Mouse (Mus musculus) hindbrain, embryonic 12.5 days (tissue): Measurements from ENCODE around the gene Pms2. TPM values are rescaled to one million over a fixed set of nuclear protein-coding genes. Genes with fewer than 3 reads are reported as not detected.
A peak's percentile ranks its signal among the peaks of the same experiment; 100 is the strongest.

Experiments
- ATAC-seq: fragments of 200-750 bp; cut with Nextera tagmentation; 2 replicates; pipeline ENCODE4 v1.8.0; 2017; ENCODE audit warnings: moderate TSS enrichment; ENCODE audit not compliant: low FRiP score
- H3K27ac ChIP-seq: fragments of 300-500 bp; sonication (generic); 2 replicates; pipeline ENCODE4 v1.5.1; 2016; ENCODE audit warnings: mild to moderate bottlenecking
- H3K27me3 ChIP-seq: fragments of 300-500 bp; sonication (generic); 2 replicates; pipeline ENCODE4 v1.6.1; 2016; ENCODE audit warnings: mild to moderate bottlenecking
- H3K36me3 ChIP-seq: fragments of 300-500 bp; sonication (generic); 2 replicates; pipeline ENCODE4 v1.6.1; 2016; ENCODE audit warnings: mild to moderate bottlenecking
- H3K4me1 ChIP-seq: fragments of 300-500 bp; sonication (generic); 2 replicates; pipeline ENCODE4 v1.6.1; 2016
- H3K4me2 ChIP-seq: fragments of 300-500 bp; sonication (generic); replicated peaks from 2 replicates; pipeline ENCODE4 v1.6.1; 2016; ENCODE audit warnings: mild to moderate bottlenecking
- H3K4me3 ChIP-seq: fragments of 300-500 bp; sonication (generic); 2 replicates; pipeline ENCODE4 v1.5.1; 2016; ENCODE audit warnings: mild to moderate bottlenecking
- H3K9ac ChIP-seq: fragments of 300-500 bp; sonication (generic); 2 replicates; pipeline ENCODE4 v1.6.1; 2016; ENCODE audit warnings: mild to moderate bottlenecking, moderate library complexity
- H3K9me3 ChIP-seq: fragments of 300-500 bp; sonication (generic); replicated peaks from 2 replicates; pipeline ENCODE4 v1.6.1; 2016; ENCODE audit warnings: mild to moderate bottlenecking
- WGBS: fragments of 180-500 bp; shearing (Covaris S2); methylation state at CpG from one replicate; pipeline ENCODE4 v1.1.7; 2016; 5-methylcytosine and 5-hydroxymethylcytosine counted together
- polyA plus RNA-seq: library from polyadenylated mRNA; unstranded; fragments of >200 nt; fragmentation: Nextera tagmentation; extraction: Ambion mirVana; gene quantifications from 2 replicates; pipeline ENCODE4 v1.2.1, GENCODE M21; 2016

The Pms2 gene
- polyA plus RNA-seq, 1 experiment from 2014 or later = 30.2 TPM

GRCm38 (mm10) chr5:143908926-143909325 lies 838 bp upstream of the Pms2 start:
- WGBS = 3% methylated on average over 9 of the region's 9 CpGs
- H3K4me2 ChIP-seq = peak overlapping the region; percentile 80
- H3K9me3 ChIP-seq = no peaks in the 10 kb centered on the region
- peak overlapping the region; percentile 68 for H3K4me3 ChIP-seq
- no peaks in the 10 kb centered on the region for H3K27me3 ChIP-seq
- H3K9ac ChIP-seq = peak overlapping the region; percentile 64
- H3K36me3 ChIP-seq = peaks cover 37% of the 10 kb centered on the region
- H3K27ac ChIP-seq = peak overlapping the region; percentile 77
- peaks cover 26% of the 10 kb centered on the region for H3K4me1 ChIP-seq
- no peak for ATAC-seq

- ATAC-seq = no peak
- 92% methylated on average over 9 of the region's 9 CpGs for WGBS
- H3K4me3 ChIP-seq = no peak overlapping the region
- H3K9me3 ChIP-seq = no peaks in the 10 kb centered on the region
- H3K27ac ChIP-seq = no peak overlapping the region
- H3K36me3 ChIP-seq = peaks cover 55% of the 10 kb centered on the region
- H3K4me1 ChIP-seq = no peaks in the 10 kb centered on the region
- no peak overlapping the region for H3K9ac ChIP-seq
- H3K4me2 ChIP-seq = no peak overlapping the region
- no peaks in the 10 kb centered on the region for H3K27me3 ChIP-seq
Measured at GRCm38 (mm10) chr5:143916221-143916620, 6.5 kb downstream of the Pms2 start.

GRCm38 (mm10) chr5:143917418-143917817 lies 7.7 kb downstream of the Pms2 start:
- Histone ChIP-seq H3K9ac (no peak overlapping the region), H3K36me3 (peaks cover 61% of the 10 kb centered on the region), H3K4me2 (no peak overlapping the region), H3K27ac (no peak overlapping the region), H3K4me3 (no peak overlapping the region), H3K9me3 (no peaks in the 10 kb centered on the region), H3K4me1 (no peaks in the 10 kb centered on the region), H3K27me3 (no peaks in the 10 kb centered on the region)
- WGBS = 54% methylated on average over 5 of the region's 5 CpGs
- no peak for ATAC-seq

GRCm38 (mm10) chr5:143918120-143918519 lies 8.4 kb downstream of the Pms2 start:
- Histone ChIP-seq H3K36me3 (peaks cover 63% of the 10 kb centered on the region), H3K4me1 (no peaks in the 10 kb centered on the region), H3K4me2 (no peak overlapping the region), H3K9ac (no peak overlapping the region), H3K27me3 (no peaks in the 10 kb centered on the region), H3K9me3 (no peaks in the 10 kb centered on the region), H3K4me3 (no peak overlapping the region), H3K27ac (no peak overlapping the region)
- ATAC-seq = no peak
- 93% methylated on average over 3 of the region's 3 CpGs for WGBS

- 85% methylated on average over 6 of the region's 6 CpGs for WGBS
- Histone ChIP-seq H3K9ac (no peak overlapping the region), H3K36me3 (peaks cover 76% of the 10 kb centered on the region), H3K4me2 (no peak overlapping the region), H3K27ac (no peak overlapping the region), H3K4me1 (no peaks in the 10 kb centered on the region), H3K4me3 (no peak overlapping the region), H3K27me3 (no peaks in the 10 kb centered on the region), H3K9me3 (no peaks in the 10 kb centered on the region)
- no peak for ATAC-seq
Measured at GRCm38 (mm10) chr5:143924781-143925452, 15.2 kb downstream of the Pms2 start.

- H3K4me3 ChIP-seq = no peak within 1 kb of the TSS
- H3K9ac ChIP-seq = no peak within 1 kb of the TSS
- H3K9me3 ChIP-seq = no peaks in the 10 kb centered on the region
- H3K4me2 ChIP-seq = no peak within 1 kb of the TSS
- H3K27ac ChIP-seq = no peak within 1 kb of the TSS
- H3K27me3 ChIP-seq = no peaks in the 10 kb centered on the region
- no peak for ATAC-seq
- H3K36me3 ChIP-seq = peaks cover 88% of the 10 kb centered on the region
- WGBS = 95% methylated on average over 8 of the region's 8 CpGs
- H3K4me1 ChIP-seq = no peaks in the 10 kb centered on the region
Measured at GRCm38 (mm10) chr5:143927875-143928274, 18.1 kb downstream of the Pms2 start, which contains the start of gene Gm42421. Gene Gm42421, plus strand, starts transcription at chr5:143928175.

- no peak for ATAC-seq
- Histone ChIP-seq H3K36me3 (peaks cover 76% of the 10 kb centered on the region), H3K27me3 (no peaks in the 10 kb centered on the region), H3K4me3 (no peak overlapping the region), H3K4me1 (no peaks in the 10 kb centered on the region), H3K9ac (no peak overlapping the region), H3K9me3 (no peaks in the 10 kb centered on the region), H3K27ac (no peak overlapping the region), H3K4me2 (no peak overlapping the region)
- WGBS = 89% methylated on average over 4 of the region's 4 CpGs
Measured at GRCm38 (mm10) chr5:143929291-143929690, 19.5 kb downstream of the Pms2 start.

GRCm38 (mm10) chr5:143930656-143931055 lies 20.9 kb downstream of the Pms2 start:
- ATAC-seq = no peak
- H3K27me3 ChIP-seq = no peaks in the 10 kb centered on the region
- WGBS = 97% methylated on average over 12 of the region's 12 CpGs
- peaks cover 63% of the 10 kb centered on the region for H3K36me3 ChIP-seq
- H3K4me1 ChIP-seq = no peaks in the 10 kb centered on the region
- H3K4me3 ChIP-seq = no peak overlapping the region
- no peak overlapping the region for H3K4me2 ChIP-seq
- no peaks in the 10 kb centered on the region for H3K9me3 ChIP-seq
- H3K27ac ChIP-seq = no peak overlapping the region
- H3K9ac ChIP-seq = no peak overlapping the region

- no peaks in the 10 kb centered on the region for H3K27me3 ChIP-seq
- H3K9ac ChIP-seq = no peak overlapping the region
- 88% methylated on average over 6 of the region's 6 CpGs for WGBS
- no peaks in the 10 kb centered on the region for H3K4me1 ChIP-seq
- H3K9me3 ChIP-seq = no peaks in the 10 kb centered on the region
- ATAC-seq = no peak
- no peak overlapping the region for H3K27ac ChIP-seq
- H3K36me3 ChIP-seq = peaks cover 50% of the 10 kb centered on the region
- no peak overlapping the region for H3K4me2 ChIP-seq
- no peak overlapping the region for H3K4me3 ChIP-seq
Measured at GRCm38 (mm10) chr5:143931863-143932580, 22.3 kb downstream of the Pms2 start.

- no peak for ATAC-seq
- H3K4me3 ChIP-seq = no peak within 1 kb of the TSS
- no peaks in the 10 kb centered on the region for H3K27me3 ChIP-seq
- WGBS = 15% methylated on average over 8 of the region's 8 CpGs
- H3K9me3 ChIP-seq = no peaks in the 10 kb centered on the region
- H3K4me1 ChIP-seq = no peaks in the 10 kb centered on the region
- no peak within 1 kb of the TSS for H3K27ac ChIP-seq
- 0 out of 2 replicates have a peak within 1 kb of the TSS, but pooled peaks have one; percentile 2 for H3K4me2 ChIP-seq
- peaks cover 46% of the 10 kb centered on the region for H3K36me3 ChIP-seq
- no peak within 1 kb of the TSS for H3K9ac ChIP-seq
Measured at GRCm38 (mm10) chr5:143932831-143933230, 23.1 kb downstream of the Pms2 start, which contains the start of gene Rsph10b. Gene Rsph10b, plus strand, starts transcription at chr5:143933035.

- WGBS = 87% methylated on average over 11 of the region's 11 CpGs
- no peak for ATAC-seq
- Histone ChIP-seq H3K4me3 (no peak overlapping the region), H3K36me3 (peaks cover 41% of the 10 kb centered on the region), H3K27ac (no peak overlapping the region), H3K9ac (no peak overlapping the region), H3K9me3 (no peaks in the 10 kb centered on the region), H3K4me1 (no peaks in the 10 kb centered on the region), H3K27me3 (no peaks in the 10 kb centered on the region), H3K4me2 (no peak overlapping the region)
Measured at GRCm38 (mm10) chr5:143933414-143933813, 23.6 kb downstream of the Pms2 start.

- ATAC-seq = no peak
- no peaks in the 10 kb centered on the region for H3K9me3 ChIP-seq
- H3K4me3 ChIP-seq = no peak overlapping the region
- H3K27ac ChIP-seq = no peak overlapping the region
- 84% methylated on average over 1 of the region's 1 CpGs for whole genome bisulfite sequencing
- no peak overlapping the region for H3K4me2 ChIP-seq
- H3K27me3 ChIP-seq = no peaks in the 10 kb centered on the region
- H3K4me1 ChIP-seq = no peaks in the 10 kb centered on the region
- H3K9ac ChIP-seq = no peak overlapping the region
- H3K36me3 ChIP-seq = peaks cover 36% of the 10 kb centered on the region
Measured at GRCm38 (mm10) chr5:143933875-143934274, 24.1 kb downstream of the Pms2 start.

GRCm38 (mm10) chr5:143936156-143936555 lies 26.4 kb downstream of the Pms2 start:
- H3K4me1 ChIP-seq = no peaks in the 10 kb centered on the region
- no peak for ATAC-seq

More at GRCm38 (mm10) chr5:143936156-143936555, 26.4 kb downstream of the Pms2 start:
- Histone ChIP-seq H3K27ac (no peak overlapping the region), H3K4me3 (no peak overlapping the region), H3K4me2 (no peak overlapping the region), H3K9me3 (no peaks in the 10 kb centered on the region), H3K27me3 (no peaks in the 10 kb centered on the region), H3K36me3 (peaks cover 15% of the 10 kb centered on the region), H3K9ac (no peak overlapping the region)
- WGBS = 88% methylated on average over 9 of the region's 9 CpGs
